In the genomic region with DNA sequence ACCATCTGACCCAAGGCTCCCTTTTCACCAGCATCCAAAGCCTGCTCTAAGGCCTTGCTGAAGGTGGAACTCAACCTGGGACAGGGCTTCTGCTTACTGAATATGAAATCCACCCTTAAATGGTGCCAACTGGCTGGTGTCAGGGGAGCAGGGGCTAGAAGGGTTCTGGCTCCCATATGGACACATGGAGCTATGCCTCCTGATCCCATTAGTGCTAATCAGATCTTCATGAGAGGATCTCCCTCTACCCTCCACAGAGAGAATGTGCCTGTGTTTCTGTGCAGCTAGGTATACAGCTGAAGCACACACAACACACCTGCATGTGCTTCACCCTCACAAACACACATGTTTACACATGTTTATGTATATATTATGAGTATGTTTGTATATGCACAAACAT, we compare ENCODE assay signal across 18 mouse cellular contexts. TPM values are rescaled to one million over a fixed set of nuclear protein-coding genes. Genes with fewer than 3 reads are reported as not detected.
"Had no signal": no experiment of that assay in that cellular context is flagged by ENCODE, and none has a peak within 500 bp of the region (broad histone marks: within the 10 kb centered on the region; RNA-seq: fewer than 3 reads in every experiment).

No protein-coding gene starts in this region.

- DNase-seq: cerebellum, adult 2 months; cerebellum, adult 8-10 months; cerebellum, adult 9-10 months; cerebellum, adult 9-11 months; cerebellum, postnatal 14 days; cerebellum, postnatal 25 days; cerebellum, postnatal 36 days; embryo, embryonic 11 days; forebrain, postnatal 0 days; gastrocnemius, adult 2 months; gastrocnemius, postnatal 10 days; gastrocnemius, postnatal 14 days; gastrocnemius, postnatal 25 days; gastrocnemius, postnatal 36 days; heart, adult 11 months; heart, adult 18-20 months had no signal

RNA-seq across cellular contexts. Expression of a gene that starts 20.9 kb away (rescaled TPM):
- total RNA-seq: common myeloid progenitor, adult 5-6 weeks; granulocyte monocyte progenitor cell, adult 5-6 weeks had no signal
